Mouse (Mus musculus): Measurements from ENCODE around the gene Fam213a. TPM values are rescaled to one million over a fixed set of nuclear protein-coding genes. Genes with fewer than 3 reads are reported as not detected.

Fam213a gene
- polyA plus RNA-seq, 1 experiment from 2014 or later: 39.6 TPM

DNA sequence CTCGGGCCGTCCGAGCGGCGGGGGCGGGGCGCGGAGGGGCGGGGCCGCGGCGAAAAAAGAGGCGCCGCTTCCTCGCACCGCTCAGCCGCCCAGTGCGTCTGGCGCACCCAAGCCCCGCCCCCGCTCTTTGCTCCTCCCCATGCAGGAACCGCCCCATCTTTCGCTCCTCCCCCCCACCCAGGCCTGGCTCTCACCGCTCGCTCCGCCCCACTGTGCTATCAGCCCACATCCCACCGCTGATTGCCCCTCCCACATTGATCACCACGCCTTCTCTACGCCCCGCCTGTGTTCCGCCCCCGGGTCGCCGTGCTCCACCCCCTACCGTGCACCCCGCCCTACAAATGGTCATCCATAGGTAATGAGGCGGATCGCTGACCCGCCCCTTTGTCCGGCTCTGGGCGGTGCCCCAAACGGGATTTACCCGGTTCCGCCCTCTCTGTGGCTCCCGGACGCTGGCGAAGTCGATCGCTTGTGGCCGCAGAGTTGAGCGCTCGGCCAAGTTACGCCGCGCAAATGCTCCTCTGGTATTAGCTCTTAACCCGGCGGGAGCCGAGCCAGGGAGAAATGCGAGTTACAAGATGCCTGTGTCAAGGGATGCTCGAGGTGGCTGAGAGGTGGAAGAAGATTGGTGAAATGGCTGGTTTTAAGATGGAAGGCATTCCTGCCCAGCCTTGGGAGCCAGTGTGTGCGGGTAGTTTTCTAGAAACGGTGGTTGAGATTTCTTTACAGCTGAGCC is 46.6 kb downstream of the Fam213a start:
- Histone ChIP-seq H3K36me3 (no peaks in the 10 kb centered on the region), H3K27ac (peak overlapping the region; percentile 89), H3K4me2 (peak overlapping the region; percentile 81), H3K9ac (peak overlapping the region; percentile 45), H3K4me1 (peaks cover 33% of the 10 kb centered on the region), H3K27me3 (no peaks in the 10 kb centered on the region; the same call in 1 of the 2 replicates), H3K4me3 (peak overlapping the region; percentile 90), H3K9me3 (no peaks in the 10 kb centered on the region)
- WGBS: 1% methylated on average over 46 of the region's 62 CpGs
- peak; percentile 94 for ATAC-seq (ENCODE audit: insufficient number of reproducible peaks, low FRiP score, low TSS enrichment, low read depth)

DNA sequence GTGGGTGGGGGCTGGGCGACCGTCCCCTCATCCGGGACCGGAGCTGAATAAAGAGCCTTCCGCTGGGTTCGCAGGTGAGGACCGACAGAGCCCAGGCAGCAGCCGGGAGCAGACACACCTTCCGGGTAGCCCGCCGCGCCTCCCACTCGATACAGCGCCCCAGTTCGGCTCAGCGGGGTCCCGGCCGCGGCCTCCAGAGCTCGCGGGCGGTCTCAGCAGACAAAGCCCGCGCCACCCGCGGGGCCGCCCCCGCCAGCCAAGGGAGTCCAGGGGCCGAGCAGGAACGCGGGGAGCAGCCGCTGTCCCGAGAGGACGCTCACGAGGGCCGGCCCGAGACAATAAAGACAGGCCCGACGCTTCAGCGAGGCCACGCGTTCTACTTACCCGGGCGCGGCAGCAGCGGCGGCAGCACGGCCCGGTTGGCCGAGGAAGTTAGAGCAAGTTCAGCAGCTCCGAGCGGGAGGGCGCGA is 47.2 kb downstream of the Fam213a start, which contains the start of gene Tspan14:
Gene Tspan14, minus strand, starts transcription at position 416 of the 470 bp plus-strand sequence.
- H3K27me3 ChIP-seq: no peaks in the 10 kb centered on the region; the same call in 1 of the 2 replicates
- no peaks in the 10 kb centered on the region for H3K36me3 ChIP-seq
- peaks cover 35% of the 10 kb centered on the region for H3K4me1 ChIP-seq
- no peaks in the 10 kb centered on the region for H3K9me3 ChIP-seq
- H3K27ac ChIP-seq: peak within 1 kb of the TSS; percentile 89
- peak within 1 kb of the TSS; percentile 81 for H3K4me2 ChIP-seq
- peak; percentile 56 for ATAC-seq (ENCODE audit: insufficient number of reproducible peaks, low FRiP score, low TSS enrichment, low read depth)
- peak within 1 kb of the TSS; percentile 90 for H3K4me3 ChIP-seq
- H3K9ac ChIP-seq: peak within 1 kb of the TSS; percentile 90
- under 1% methylated on average over 49 of the region's 54 CpGs for WGBS

DNA sequence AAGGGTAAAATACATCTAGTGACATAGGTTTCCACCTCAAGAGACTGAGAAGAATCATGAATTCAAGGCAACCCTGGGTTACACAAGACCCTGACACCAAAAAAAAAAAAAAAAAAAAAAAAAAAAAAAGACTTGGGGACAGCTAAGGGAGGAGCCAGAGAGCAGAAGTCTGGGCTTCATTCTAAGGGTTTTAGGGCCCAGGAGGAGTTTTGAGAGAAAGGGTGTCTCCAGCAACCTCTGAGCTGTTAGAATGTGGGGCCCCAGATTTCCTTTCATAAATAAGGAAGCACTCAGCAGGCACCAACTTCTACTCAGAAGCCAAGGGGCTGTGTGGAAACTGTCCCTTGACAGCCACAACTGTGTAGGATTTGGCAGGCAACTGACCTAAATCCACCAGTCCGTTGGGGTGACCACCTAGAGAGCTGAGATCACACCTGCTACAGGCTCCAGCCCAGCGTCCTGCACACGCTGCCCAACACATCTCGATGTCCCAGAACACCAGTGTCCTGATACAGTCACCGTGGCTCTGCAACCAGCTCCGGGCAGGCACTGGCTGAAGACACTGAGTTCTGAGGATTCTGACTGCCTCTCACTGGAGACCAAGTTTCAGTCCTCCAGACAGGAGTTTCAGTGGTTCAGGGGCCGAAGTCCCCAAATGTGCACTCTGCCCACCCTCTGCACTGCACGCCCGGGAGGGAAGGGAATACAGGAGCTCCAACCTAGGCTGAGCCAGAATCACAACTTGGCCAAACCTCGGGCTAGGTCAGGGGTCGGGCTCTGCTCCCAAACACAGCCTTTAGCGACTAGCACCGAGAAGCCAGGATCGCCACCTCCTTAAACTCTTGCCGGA is 47.9 kb downstream of the Fam213a start:
- ATAC-seq (ENCODE audit: insufficient number of reproducible peaks, low FRiP score, low TSS enrichment, low read depth): no peak
- WGBS: under 1% methylated on average over 15 of the region's 15 CpGs
- peaks cover 35% of the 10 kb centered on the region for H3K4me1 ChIP-seq
- H3K9me3 ChIP-seq: no peaks in the 10 kb centered on the region
- peak overlapping the region; percentile 89 for H3K27ac ChIP-seq
- peak overlapping the region; percentile 90 for H3K9ac ChIP-seq
- H3K4me3 ChIP-seq: peak overlapping the region; percentile 90
- no peaks in the 10 kb centered on the region for H3K36me3 ChIP-seq
- H3K4me2 ChIP-seq: peak overlapping the region; percentile 81
- H3K27me3 ChIP-seq: no peaks in the 10 kb centered on the region; the same call in 1 of the 2 replicates

DNA sequence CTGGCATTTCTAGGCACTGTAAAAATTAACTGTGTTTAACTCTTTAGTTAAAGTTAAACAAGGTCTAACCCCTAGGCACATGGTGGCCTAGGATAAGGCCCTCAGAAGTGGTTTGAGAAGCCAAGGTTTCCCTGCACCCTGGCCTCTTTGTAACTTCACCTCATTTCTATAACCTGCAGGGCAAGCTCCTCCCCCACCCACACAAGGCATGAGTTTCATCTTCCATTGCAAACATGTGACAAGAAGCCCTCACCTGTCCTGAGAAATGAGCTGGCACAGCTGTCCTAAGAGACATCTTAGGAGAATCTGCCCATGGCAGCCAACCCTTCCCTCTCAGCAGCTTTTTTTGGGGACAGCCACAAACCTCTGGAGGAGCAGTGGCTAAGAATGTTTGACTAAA is 48.7 kb downstream of the Fam213a start:
- Histone ChIP-seq H3K4me3 (peak overlapping the region; percentile 90), H3K27ac (no peak overlapping the region), H3K36me3 (no peaks in the 10 kb centered on the region), H3K4me1 (peaks cover 41% of the 10 kb centered on the region), H3K9me3 (no peaks in the 10 kb centered on the region), H3K9ac (no peak overlapping the region), H3K4me2 (peak overlapping the region; percentile 81), H3K27me3 (no peaks in the 10 kb centered on the region; the same call in 1 of the 2 replicates)
- no peak for ATAC-seq (ENCODE audit: insufficient number of reproducible peaks, low FRiP score, low TSS enrichment, low read depth)

DNA sequence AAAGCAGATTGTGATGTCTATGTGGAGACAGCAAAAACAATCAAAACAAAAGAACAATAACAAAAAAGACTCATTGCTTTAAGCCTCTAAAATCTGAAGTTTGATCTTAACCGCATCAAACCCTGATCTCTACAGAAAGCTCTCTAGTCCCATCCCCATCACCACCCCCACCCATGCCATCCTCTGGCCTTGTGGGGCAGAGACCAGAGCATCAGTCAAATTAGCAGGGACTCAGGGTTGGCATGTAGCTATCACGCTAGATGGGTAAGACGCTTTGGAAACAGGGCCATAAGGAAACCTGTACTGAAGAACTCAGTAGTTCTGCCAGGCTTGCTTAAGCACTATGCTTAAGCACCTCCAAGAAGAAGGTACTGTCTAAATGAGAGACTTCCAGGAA is 49.4 kb downstream of the Fam213a start:
- H3K27ac ChIP-seq: no peak overlapping the region
- WGBS: 93% methylated on average over 3 of the region's 3 CpGs
- no peaks in the 10 kb centered on the region for H3K9me3 ChIP-seq
- no peak overlapping the region for H3K4me3 ChIP-seq
- no peak overlapping the region for H3K9ac ChIP-seq
- H3K36me3 ChIP-seq: no peaks in the 10 kb centered on the region
- no peak overlapping the region for H3K4me2 ChIP-seq
- ATAC-seq (ENCODE audit: insufficient number of reproducible peaks, low FRiP score, low TSS enrichment, low read depth): no peak
- H3K4me1 ChIP-seq: peaks cover 47% of the 10 kb centered on the region
- H3K27me3 ChIP-seq: no peaks in the 10 kb centered on the region

DNA sequence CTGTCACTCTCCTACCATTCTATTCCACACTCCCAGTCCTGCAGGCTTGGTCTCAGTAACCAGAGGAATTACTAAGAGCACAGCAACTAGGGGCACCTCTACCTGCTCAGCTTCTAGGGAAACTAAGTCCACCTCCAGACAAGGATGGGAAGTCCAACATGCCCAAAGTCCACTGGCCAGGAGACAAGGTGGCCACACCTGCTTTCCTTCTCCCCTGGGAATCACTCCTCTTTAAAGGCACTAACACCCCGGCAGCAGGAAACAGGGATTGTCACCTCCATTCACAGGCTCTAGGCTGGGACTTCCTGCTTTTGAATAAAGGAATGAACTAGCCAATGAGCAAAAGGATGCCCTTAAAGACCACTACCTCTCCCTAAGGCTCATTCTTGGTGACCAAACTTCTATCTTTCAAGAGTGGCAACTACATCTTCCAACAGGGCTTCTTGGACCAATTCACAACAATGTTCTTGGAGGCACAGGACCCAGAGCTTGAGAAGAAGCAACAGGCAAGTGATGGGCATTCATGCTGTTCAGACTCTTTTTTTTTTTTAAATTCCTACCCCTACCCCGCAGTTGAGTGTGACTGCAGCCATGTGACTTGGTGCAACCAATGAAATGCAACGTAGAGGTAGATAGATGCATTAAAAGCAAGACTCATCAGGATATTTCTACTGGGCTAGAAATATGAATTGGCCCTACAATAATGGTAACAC is 49.9 kb downstream of the Fam213a start:
- H3K27me3 ChIP-seq: no peaks in the 10 kb centered on the region
- H3K27ac ChIP-seq: no peak overlapping the region
- H3K4me2 ChIP-seq: no peak overlapping the region
- H3K4me1 ChIP-seq: peaks cover 53% of the 10 kb centered on the region
- no peak overlapping the region for H3K4me3 ChIP-seq
- H3K9me3 ChIP-seq: no peaks in the 10 kb centered on the region
- ATAC-seq (ENCODE audit: insufficient number of reproducible peaks, low FRiP score, low TSS enrichment, low read depth): no peak
- 63% methylated on average over 3 of the region's 3 CpGs for WGBS
- H3K36me3 ChIP-seq: no peaks in the 10 kb centered on the region
- H3K9ac ChIP-seq: no peak overlapping the region

DNA sequence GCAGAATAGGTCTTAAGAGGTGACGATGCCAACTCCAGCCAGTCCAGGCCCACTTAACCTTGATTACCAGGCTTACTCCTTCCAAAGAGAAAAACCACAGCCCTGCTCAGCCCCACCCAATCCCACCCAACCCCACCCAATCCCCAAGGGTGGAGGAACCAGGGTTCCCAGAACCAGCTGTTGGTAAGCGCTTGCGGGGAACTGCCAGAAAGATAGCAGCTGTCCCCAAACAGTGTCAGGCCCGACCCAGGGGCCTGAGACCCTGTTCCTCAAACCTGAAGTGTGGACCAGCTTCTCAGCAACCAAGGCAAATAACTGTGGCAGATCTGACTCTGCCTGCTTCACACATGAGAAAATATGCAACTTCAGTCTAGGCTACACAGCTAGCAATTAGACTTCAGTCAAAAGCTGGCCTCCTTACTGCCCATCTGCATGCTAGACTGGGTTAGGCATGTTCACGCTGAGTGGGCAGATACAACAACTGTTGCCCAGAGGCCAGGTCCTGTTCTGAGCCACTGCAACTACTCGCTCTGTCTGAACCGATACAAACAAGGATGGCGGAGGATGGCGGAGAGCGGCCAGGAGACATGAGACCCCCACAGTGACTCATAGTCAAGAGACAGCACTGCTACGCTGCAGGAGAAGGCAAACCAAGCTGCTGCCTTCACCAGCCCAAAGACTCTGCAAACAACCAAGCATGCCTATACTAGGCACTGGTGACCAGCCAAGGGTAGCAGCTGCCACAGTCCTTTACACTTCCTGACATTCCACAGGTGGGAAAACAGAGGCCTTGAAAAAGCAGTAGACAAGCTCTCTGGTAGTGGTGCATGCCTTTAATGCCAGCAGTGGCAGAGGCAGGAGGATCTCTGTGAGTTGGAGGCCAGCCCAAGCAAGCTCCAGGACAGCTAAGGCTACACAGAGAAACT is 51.0 kb downstream of the Fam213a start:
- no peak overlapping the region for H3K9ac ChIP-seq
- H3K36me3 ChIP-seq: no peaks in the 10 kb centered on the region
- no peaks in the 10 kb centered on the region for H3K27me3 ChIP-seq
- H3K4me1 ChIP-seq: peaks cover 62% of the 10 kb centered on the region
- ATAC-seq (ENCODE audit: insufficient number of reproducible peaks, low FRiP score, low TSS enrichment, low read depth): no peak
- H3K9me3 ChIP-seq: no peaks in the 10 kb centered on the region
- H3K27ac ChIP-seq: no peak overlapping the region
- H3K4me3 ChIP-seq: no peak overlapping the region
- 77% methylated on average over 11 of the region's 11 CpGs for WGBS
- no peak overlapping the region for H3K4me2 ChIP-seq

DNA sequence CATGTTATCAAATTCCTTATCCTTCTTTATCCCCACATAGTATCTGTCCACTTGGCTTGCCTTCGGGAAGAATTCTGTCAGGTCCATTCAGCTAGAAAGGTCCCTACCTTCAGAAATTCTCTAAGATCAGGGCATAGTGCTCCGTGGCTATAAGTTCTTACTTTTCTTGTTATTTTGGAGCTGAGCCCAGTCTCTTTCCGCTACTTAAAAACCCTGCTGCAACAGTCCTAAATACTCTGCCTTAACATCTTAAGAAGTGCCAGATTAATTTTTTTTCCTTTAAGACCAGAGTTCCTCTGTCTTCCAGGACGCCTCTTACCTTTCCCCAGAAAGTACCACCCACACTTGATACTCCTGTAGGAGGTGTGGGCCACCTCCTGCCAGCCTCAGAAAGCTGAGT is 53.4 kb downstream of the Fam213a start:
- Histone ChIP-seq H3K9me3 (no peaks in the 10 kb centered on the region), H3K4me1 (peaks cover 78% of the 10 kb centered on the region), H3K27me3 (no peaks in the 10 kb centered on the region), H3K9ac (no peak overlapping the region), H3K36me3 (no peaks in the 10 kb centered on the region), H3K27ac (0 out of 2 replicates have a peak overlapping the region, but pooled peaks have one; percentile 55), H3K4me2 (no peak overlapping the region), H3K4me3 (no peak overlapping the region)
- no peak for ATAC-seq (ENCODE audit: insufficient number of reproducible peaks, low FRiP score, low TSS enrichment, low read depth)
- WGBS: 24% methylated on average over 4 of the region's 4 CpGs

DNA sequence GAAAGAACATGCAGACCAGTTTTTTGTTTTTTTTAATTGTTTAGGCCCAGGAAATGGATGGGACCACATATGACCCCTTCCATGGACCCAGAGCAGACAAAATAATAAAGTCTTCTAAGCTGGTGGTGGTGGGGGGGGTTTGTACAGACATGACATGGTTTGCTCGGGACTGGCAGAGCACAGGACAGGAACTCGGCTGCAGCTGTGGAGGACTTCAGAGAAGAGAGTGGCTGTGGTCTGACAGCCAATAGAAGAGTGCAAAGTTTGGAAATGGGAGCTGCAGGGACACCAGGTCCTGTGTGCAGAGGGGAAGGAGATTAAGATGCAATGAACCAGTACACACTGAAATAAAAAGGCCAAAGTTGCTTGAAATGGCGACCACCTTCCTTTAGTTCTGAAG is 54.0 kb downstream of the Fam213a start:
- no peak overlapping the region for H3K4me3 ChIP-seq
- no peaks in the 10 kb centered on the region for H3K36me3 ChIP-seq
- H3K9ac ChIP-seq: no peak overlapping the region
- ATAC-seq (ENCODE audit: insufficient number of reproducible peaks, low FRiP score, low TSS enrichment, low read depth): no peak
- peak overlapping the region; percentile 55 for H3K27ac ChIP-seq
- WGBS: 52% methylated on average over 3 of the region's 3 CpGs
- no peak overlapping the region for H3K4me2 ChIP-seq
- H3K27me3 ChIP-seq: no peaks in the 10 kb centered on the region
- H3K4me1 ChIP-seq: peaks cover 77% of the 10 kb centered on the region
- H3K9me3 ChIP-seq: no peaks in the 10 kb centered on the region

DNA sequence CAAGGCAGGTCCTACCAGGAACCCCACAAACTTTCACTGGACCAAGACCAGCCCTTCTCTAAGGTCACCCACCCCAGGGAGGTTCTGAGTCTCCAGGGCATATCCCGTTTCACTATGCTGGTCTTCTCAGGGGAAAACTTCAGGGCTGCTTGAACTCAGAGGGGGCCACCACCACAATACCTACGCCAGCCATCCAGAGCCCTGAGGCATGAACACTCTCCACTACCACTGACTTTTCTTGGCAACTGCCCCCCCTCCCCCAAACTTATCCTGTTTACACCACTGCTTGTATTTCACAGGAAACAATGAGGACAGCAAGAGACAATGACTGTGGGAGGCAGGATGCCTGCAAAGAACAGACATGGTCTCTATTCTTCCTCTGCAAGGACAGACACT is 54.6 kb downstream of the Fam213a start:
- H3K27ac ChIP-seq: peak overlapping the region; percentile 55
- H3K27me3 ChIP-seq: no peaks in the 10 kb centered on the region
- no peaks in the 10 kb centered on the region for H3K36me3 ChIP-seq
- ATAC-seq (ENCODE audit: insufficient number of reproducible peaks, low FRiP score, low TSS enrichment, low read depth): no peak
- no peak overlapping the region for H3K9ac ChIP-seq
- no peak overlapping the region for H3K4me2 ChIP-seq
- H3K4me3 ChIP-seq: no peak overlapping the region
- H3K9me3 ChIP-seq: no peaks in the 10 kb centered on the region
- 44% methylated on average over 2 of the region's 2 CpGs for WGBS
- H3K4me1 ChIP-seq: peaks cover 79% of the 10 kb centered on the region

Data from limb, embryonic 15.5 days (tissue).